Mouse (Mus musculus) thymus, adult 2 months (tissue): ENCODE measurements at regions not wholly inside any gene's neighbourhood (a gene's known extent, or its start where the extent isn't known, plus 50 kb on each side); places are given as distances from the start of the nearest gene placed in this dataset.

Experiments
- CTCF ChIP-seq: fragments of 200-500 bp; IDR thresholded peaks from 2 replicates; pipeline ENCODE4 v1.5.1; 2012; ENCODE audit warnings: mild to moderate bottlenecking, control low read depth, low read length, moderate library complexity, borderline replicate concordance; ENCODE audit not compliant: control insufficient read depth, poor library complexity, insufficient read depth; ENCODE audit errors: extremely low read depth
- POLR2A ChIP-seq: fragments of 200-500 bp; IDR thresholded peaks from 2 replicates; pipeline ENCODE4 v1.6.1; 2012; ENCODE audit warnings: mild to moderate bottlenecking, low read length, control low read depth, moderate library complexity; ENCODE audit not compliant: control insufficient read depth, poor library complexity, insufficient read depth; ENCODE audit errors: extremely low read depth

DNA sequence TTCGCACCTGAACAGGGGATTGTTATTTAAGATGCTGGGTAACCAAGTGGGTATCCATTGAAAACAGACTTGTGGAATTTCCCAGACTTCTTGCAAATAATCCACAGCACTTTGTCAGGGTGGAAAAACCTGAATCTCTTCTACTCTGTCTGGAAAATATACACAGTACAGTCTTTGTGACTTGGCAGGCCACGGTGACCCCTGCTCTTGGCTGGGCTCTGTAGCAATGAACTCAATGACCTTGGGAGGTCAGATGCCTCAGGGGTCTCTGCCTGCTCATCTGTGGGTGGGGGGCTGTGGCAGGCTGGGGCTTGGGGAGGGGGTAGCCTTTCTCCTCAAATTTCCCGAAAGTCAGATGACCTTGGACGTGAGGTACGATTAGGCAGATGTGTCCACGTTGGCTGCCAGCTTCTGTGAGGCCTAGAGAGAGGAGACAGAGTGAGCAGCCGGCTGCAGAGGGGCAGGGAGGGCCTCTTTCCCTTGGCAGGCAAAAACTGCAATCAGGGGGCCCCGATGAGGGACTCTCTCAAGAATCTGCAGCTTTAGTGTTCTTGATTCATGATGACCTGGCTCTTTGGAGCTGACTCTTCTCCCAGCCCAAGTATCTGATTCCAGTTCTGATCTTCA, 108.4 kb downstream of the Edn3 start:
- no peak for TF ChIP-seq CTCF
- no peak for TF ChIP-seq POLR2A
